Mouse (Mus musculus) cortical plate, adult 2 months (tissue): ENCODE results near the gene Myct1.

ENCODE experiments used
- CTCF ChIP-seq: fragments of 200-500 bp; IDR thresholded peaks from 2 replicates; pipeline ENCODE4 v1.5.1; 2011; ENCODE audit warnings: mild to moderate bottlenecking, control low read depth, low read length; ENCODE audit not compliant: insufficient read depth; ENCODE audit errors: extremely low read depth
- POLR2A ChIP-seq: fragments of 200-500 bp; IDR thresholded peaks from 2 replicates; pipeline ENCODE4 v1.6.1; 2011; ENCODE audit warnings: mild to moderate bottlenecking, low read length, control low read depth; ENCODE audit not compliant: insufficient read depth; ENCODE audit errors: extremely low read depth

- TF ChIP-seq CTCF (no peak), POLR2A (no peak)
Measured at GRCm38 (mm10) chr10:5596559-5596958, 3.0 kb downstream of the Myct1 start.
